Mouse (Mus musculus): Measurements from ENCODE around the gene Fam186b. TPM values are rescaled to one million over a fixed set of nuclear protein-coding genes. Genes with fewer than 3 reads are reported as not detected.

Fam186b gene
- polyA plus RNA-seq, 2 experiments from 2014 or later = 0.24 to 0.30 TPM

DNA sequence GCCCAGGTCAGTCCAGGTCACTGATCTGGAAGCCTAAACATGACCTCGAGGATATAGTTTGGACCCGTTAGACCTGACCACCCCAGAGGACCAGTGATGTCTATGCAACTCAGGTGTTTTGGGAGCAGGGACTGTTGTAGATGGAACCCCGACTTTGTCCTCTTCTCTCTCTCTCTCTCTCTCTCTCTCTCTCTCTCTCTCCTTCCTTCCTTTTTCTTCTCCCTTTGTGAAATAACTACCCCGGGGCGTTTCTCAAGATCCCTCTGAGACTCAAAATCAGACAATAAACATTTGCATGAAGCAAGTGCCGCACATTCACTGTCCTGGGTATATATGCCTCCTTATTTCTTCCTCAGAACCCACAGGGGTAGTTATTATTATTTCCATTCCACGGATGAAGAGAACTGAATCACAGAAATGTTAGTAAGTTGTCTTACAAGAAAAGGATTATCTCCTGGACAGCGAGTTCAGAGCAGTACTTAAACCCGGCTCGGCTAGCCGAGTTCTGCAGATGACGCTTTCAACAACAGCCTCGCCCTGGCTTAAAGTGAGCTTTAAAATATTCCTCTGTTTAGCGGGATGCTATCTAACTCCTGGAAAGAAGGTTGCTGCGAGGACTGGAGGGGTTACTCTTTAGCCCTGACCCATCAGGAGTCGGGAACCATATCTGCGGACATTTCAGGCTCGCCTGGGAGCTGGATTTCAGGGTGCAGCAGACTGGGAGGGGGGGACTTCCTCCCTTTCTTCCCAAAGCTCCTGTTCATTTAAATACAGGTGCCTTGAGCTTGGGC lies 72.7 kb downstream of the Fam186b start:
- no peak for ATAC-seq

DNA sequence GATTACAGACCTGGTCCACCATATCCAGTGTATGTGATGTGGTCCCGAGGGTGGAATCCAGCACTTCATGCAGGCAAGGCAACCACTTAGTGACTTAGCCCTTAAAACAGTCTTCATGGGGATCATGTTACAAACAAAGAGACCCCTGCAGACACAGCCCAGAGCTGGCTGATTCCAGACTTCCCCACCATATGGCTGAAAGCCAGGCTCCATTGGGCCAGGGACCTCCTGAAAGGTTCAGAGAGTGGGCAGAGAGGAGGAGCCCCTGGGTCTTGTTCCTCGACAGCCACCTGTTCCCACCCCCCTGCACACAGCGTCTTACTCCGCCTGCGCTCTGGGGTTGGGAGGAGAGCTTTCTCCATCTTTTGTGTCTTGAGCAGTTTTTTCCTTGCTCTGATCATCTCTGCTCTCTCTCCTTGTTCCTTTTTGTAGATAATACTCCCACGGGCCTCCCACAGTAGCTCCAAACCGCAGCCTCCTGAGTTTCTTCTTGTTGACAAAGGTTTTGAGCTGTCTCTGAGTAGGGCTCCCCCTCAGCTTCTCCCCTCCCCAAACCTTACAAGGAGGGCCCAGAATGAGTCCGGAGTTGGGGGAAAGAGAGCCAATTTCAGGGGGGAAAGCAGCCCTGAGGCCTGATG lies 74.3 kb downstream of the Fam186b start:
- no peak for ATAC-seq

Other genes starting within 250 kb of the Fam186b start
- not detected for gene Prph, start 240.7 kb downstream of the Fam186b start, polyA plus RNA-seq (2017; shearing (Covaris generic))
- 1 to 10 TPM; 3.6 to 4.4 TPM for gene Troap, start 221.3 kb downstream of the Fam186b start, polyA plus RNA-seq (2017; shearing (Covaris generic))
- gene C1ql4, start 208.1 kb downstream of the Fam186b start, polyA plus RNA-seq (2017; shearing (Covaris generic)) = not detected
- gene Dnajc22, start 202.7 kb downstream of the Fam186b start, polyA plus RNA-seq (2017; shearing (Covaris generic)) = not detected
- not detected for gene Spats2, start 170.0 kb downstream of the Fam186b start, polyA plus RNA-seq (2017; shearing (Covaris generic))
- not detected for gene Kcnh3, start 71.0 kb downstream of the Fam186b start, polyA plus RNA-seq (2017; shearing (Covaris generic))
- gene Mcrs1, start 43.9 kb downstream of the Fam186b start, polyA plus RNA-seq (2017; shearing (Covaris generic)) = 10 to 100 TPM; 54.8 to 55.6 TPM
- gene Prpf40b, start 801 bp downstream of the Fam186b start, polyA plus RNA-seq (2017; shearing (Covaris generic)) = 1 to 10 TPM; 3.9 to 7.4 TPM
- gene Fmnl3, start 74.6 kb upstream of the Fam186b start, polyA plus RNA-seq (2017; shearing (Covaris generic)) = 1 to 10 TPM; 6.1 to 9.0 TPM
- 1,000 to 10,000 TPM in 1 of 2 experiments, 100 to 1,000 TPM in 1; 855 to 1,076 TPM for gene Tmbim6, start 97.0 kb upstream of the Fam186b start, polyA plus RNA-seq (2017; shearing (Covaris generic))
- 1 to 10 TPM in 1 of 2 experiments, under 1 TPM in 1; 0.76 to 1.2 TPM for gene Nckap5l, start 161.9 kb upstream of the Fam186b start, polyA plus RNA-seq (2017; shearing (Covaris generic))
- 10 to 100 TPM; 23.3 to 23.5 TPM for gene Bcdin3d, start 178.8 kb upstream of the Fam186b start, polyA plus RNA-seq (2017; shearing (Covaris generic))
- gene Faim2, start 232.3 kb upstream of the Fam186b start, polyA plus RNA-seq (2017; shearing (Covaris generic)) = under 1 TPM in 1 of 2 experiments, not detected in 1; 0.07 TPM

Data from activated CD4-positive, CD25-positive, alpha-beta regulatory T cell, adult 4 months (primary cell).